Mouse (Mus musculus) C2C12 (cell line): Measurements from ENCODE around the gene Bicd2. TPM values are rescaled to one million over a fixed set of nuclear protein-coding genes. Genes with fewer than 3 reads are reported as not detected.

Experiments used
- H3K27me3 ChIP-seq: one replicate; pipeline ENCODE4 v1.6.1; 2011; ENCODE audit not compliant: control insufficient read depth, insufficient read depth, insufficient read length
- H3K36me3 ChIP-seq: one replicate; pipeline ENCODE4 v1.6.1; 2011; ENCODE audit not compliant: control insufficient read depth, insufficient read depth
- H3K4me3 ChIP-seq: one replicate; pipeline ENCODE4 v1.5.1; 2011; ENCODE audit warnings: mild to moderate bottlenecking, control low read depth; ENCODE audit not compliant: poor library complexity, insufficient read depth, severe bottlenecking
- H3K79me2 ChIP-seq: one replicate; pipeline ENCODE4 v1.6.1; 2011; ENCODE audit not compliant: control insufficient read depth, insufficient read depth
- H3K79me3 ChIP-seq: one replicate; pipeline ENCODE4 v1.6.1; 2011; ENCODE audit warnings: low read depth, control low read depth
- H3ac ChIP-seq: one replicate; pipeline ENCODE3; 2011; ENCODE audit warnings: low read depth; ENCODE audit not compliant: control insufficient read depth, insufficient read length
- CEBPB ChIP-seq: IDR thresholded peaks from one replicate; pipeline ENCODE4 v1.6.1; 2011; ENCODE audit warnings: low read depth, mild to moderate bottlenecking, control low read depth, moderate library complexity
- CTCF ChIP-seq: IDR thresholded peaks from one replicate; pipeline ENCODE4 v1.5.1; 2011; ENCODE audit not compliant: control insufficient read depth, insufficient read depth, insufficient read length
- FOSL1 ChIP-seq: IDR thresholded peaks from one replicate; pipeline ENCODE4 v1.8.0; 2011; ENCODE audit warnings: mild to moderate bottlenecking, low read length; ENCODE audit not compliant: poor library complexity, insufficient read depth, severe bottlenecking
- MAX ChIP-seq: IDR thresholded peaks from one replicate; pipeline ENCODE4 v1.6.1; 2011; ENCODE audit warnings: mild to moderate bottlenecking, control low read depth
- MYOD1 ChIP-seq: IDR thresholded peaks from one replicate; pipeline ENCODE4 v1.6.1; 2011; ENCODE audit warnings: low read depth; ENCODE audit not compliant: control insufficient read depth, insufficient read length
- MYOG ChIP-seq: IDR thresholded peaks from one replicate; pipeline ENCODE4 v1.6.1; 2011; ENCODE audit not compliant: control insufficient read depth, insufficient read length; ENCODE audit errors: extremely low read depth
- USF1 ChIP-seq: IDR thresholded peaks from one replicate; pipeline ENCODE4 v1.6.1; 2011; ENCODE audit warnings: low read depth, mild to moderate bottlenecking, control low read depth, moderate library complexity
- polyA plus RNA-seq: library from polyadenylated mRNA; unstranded; fragments of >200 nt; fragmentation: generic; extraction: Trizol; gene quantifications from one replicate; pipeline ENCODE4 v1.2.1, GENCODE M21; 2012; ENCODE audit warnings: missing spikeins

The Bicd2 gene
- polyA plus RNA-seq, 1 experiment: 42.9 TPM

DNA sequence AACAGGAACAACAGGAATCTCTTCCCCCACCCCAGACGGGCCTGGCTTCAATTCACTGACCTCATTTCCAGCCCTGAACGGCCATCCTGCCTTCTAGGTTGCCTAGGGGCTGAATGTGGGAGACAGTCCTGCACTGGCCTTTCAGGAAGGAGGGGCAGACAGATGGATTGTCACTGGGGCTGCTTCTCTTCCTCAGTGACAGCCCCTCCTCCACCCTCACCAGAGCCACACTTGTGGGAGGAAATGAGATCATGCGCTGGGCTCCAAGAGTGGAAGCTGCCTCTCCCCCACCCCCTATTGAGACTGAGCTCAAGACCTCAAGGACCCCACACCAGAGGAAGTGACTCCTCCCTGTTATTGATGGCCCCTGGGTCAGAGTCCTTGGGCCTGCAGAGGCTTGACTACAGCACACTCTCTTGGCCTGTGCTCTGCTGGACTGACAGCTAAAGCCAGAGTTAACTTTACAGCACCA, 30.1 kb downstream of the Bicd2 start:
- TF ChIP-seq USF1 (no peak), CEBPB (no peak), CTCF (no peak), MAX (no peak), MYOD1 (no peak), FOSL1 (no peak), MYOG (no peak)
- H3K27me3 ChIP-seq: no peaks in the 10 kb centered on the region
- peaks cover 66% of the 10 kb centered on the region for H3K36me3 ChIP-seq
- H3K79me2 ChIP-seq: peaks cover 86% of the 10 kb centered on the region
- no peak overlapping the region for H3K4me3 ChIP-seq
- H3K79me3 ChIP-seq: peaks cover 37% of the 10 kb centered on the region
- H3ac ChIP-seq: no peak overlapping the region

DNA sequence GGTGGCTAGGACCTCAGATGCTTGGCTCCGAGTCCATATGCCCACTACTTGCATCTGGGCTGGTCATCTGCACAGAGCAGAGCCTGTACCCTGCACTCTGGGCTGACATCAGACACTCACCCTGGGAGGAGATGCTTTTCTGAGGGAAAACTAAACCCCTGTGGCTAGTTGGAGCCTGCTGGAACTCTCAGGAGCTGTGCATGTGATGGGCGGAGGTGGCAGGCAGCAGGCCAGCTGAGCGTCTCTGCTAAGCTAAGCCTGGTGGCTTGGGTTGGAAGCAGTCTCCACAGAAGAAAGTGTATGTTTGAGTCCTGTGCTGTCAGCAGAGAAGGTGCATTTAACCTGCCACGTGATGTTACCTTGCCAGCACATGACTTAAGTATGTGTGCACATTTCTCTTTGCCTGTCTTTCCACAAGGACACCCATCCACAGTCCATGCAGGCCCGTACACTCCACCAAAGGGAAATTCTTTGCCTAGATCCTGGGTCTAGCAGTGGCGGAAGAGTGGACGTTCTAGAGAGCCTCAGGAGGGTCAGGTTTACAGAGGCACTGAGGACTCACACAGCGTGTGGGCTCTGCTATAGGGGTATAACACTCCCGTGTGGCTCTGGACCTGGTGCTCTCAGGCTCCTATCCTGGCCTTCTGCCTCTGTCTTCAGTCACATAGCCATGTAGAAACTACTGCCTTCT, 31.1 kb downstream of the Bicd2 start:
- Histone ChIP-seq H3K27me3 (no peaks in the 10 kb centered on the region), H3K79me2 (peaks cover 75% of the 10 kb centered on the region), H3ac (no peak overlapping the region), H3K36me3 (peaks cover 76% of the 10 kb centered on the region), H3K79me3 (peaks cover 26% of the 10 kb centered on the region), H3K4me3 (no peak overlapping the region)
- TF ChIP-seq USF1: no peak
- no peak for TF ChIP-seq MYOG
- no peak for TF ChIP-seq MYOD1

GRCm38 (mm10) chr13:49374304-49374703, 32.9 kb downstream of the Bicd2 start:
- no peak overlapping the region for H3ac ChIP-seq
- peaks cover 57% of the 10 kb centered on the region for H3K79me2 ChIP-seq
- TF ChIP-seq USF1 (no peak), FOSL1 (no peak), MAX (no peak), MYOD1 (no peak), MYOG (no peak), CTCF (no peak), CEBPB (no peak)
- H3K79me3 ChIP-seq: peaks cover 12% of the 10 kb centered on the region
- no peak overlapping the region for H3K4me3 ChIP-seq
- H3K36me3 ChIP-seq: peaks cover 82% of the 10 kb centered on the region
- no peaks in the 10 kb centered on the region for H3K27me3 ChIP-seq

- Histone ChIP-seq H3K36me3 (peaks cover 80% of the 10 kb centered on the region), H3K79me2 (peaks cover 53% of the 10 kb centered on the region), H3K27me3 (no peaks in the 10 kb centered on the region), H3K79me3 (peaks cover 12% of the 10 kb centered on the region), H3ac (no peak overlapping the region), H3K4me3 (no peak overlapping the region)
- TF ChIP-seq FOSL1: no peak
- no peak for TF ChIP-seq MYOG
- TF ChIP-seq MAX: no peak
- no peak for TF ChIP-seq MYOD1
- no peak for TF ChIP-seq CTCF
- TF ChIP-seq CEBPB: no peak
- no peak for TF ChIP-seq USF1
Observed at GRCm38 (mm10) chr13:49374730-49375129, 33.3 kb downstream of the Bicd2 start.

- peaks cover 5% of the 10 kb centered on the region for H3K79me3 ChIP-seq
- no peak overlapping the region for H3ac ChIP-seq
- H3K27me3 ChIP-seq: no peaks in the 10 kb centered on the region
- no peak overlapping the region for H3K4me3 ChIP-seq
- peaks cover 80% of the 10 kb centered on the region for H3K36me3 ChIP-seq
- TF ChIP-seq CTCF (no peak), MYOG (no peak), USF1 (no peak)
- peaks cover 37% of the 10 kb centered on the region for H3K79me2 ChIP-seq
Observed at GRCm38 (mm10) chr13:49377608-49378007, 36.2 kb downstream of the Bicd2 start.

- no peak overlapping the region for H3K4me3 ChIP-seq
- peaks cover 20% of the 10 kb centered on the region for H3K79me2 ChIP-seq
- H3K79me3 ChIP-seq: no peaks in the 10 kb centered on the region
- TF ChIP-seq MAX: no peak
- no peak for TF ChIP-seq CEBPB
- TF ChIP-seq FOSL1: no peak
- TF ChIP-seq MYOD1: no peak
- TF ChIP-seq MYOG: no peak
- TF ChIP-seq CTCF: no peak
- no peak for TF ChIP-seq USF1
- H3ac ChIP-seq: no peak overlapping the region
- no peaks in the 10 kb centered on the region for H3K27me3 ChIP-seq
- H3K36me3 ChIP-seq: peaks cover 83% of the 10 kb centered on the region
Observed at GRCm38 (mm10) chr13:49379301-49379700, 37.9 kb downstream of the Bicd2 start.
